Mouse (Mus musculus) stomach, embryonic 15.5 days (tissue): ENCODE data around the gene Kcnd3. TPM values are rescaled to one million over a fixed set of nuclear protein-coding genes. Genes with fewer than 3 reads are reported as not detected.

Experiments
- ATAC-seq: fragments of 200-750 bp; cut with Nextera tagmentation; 2 replicates; pipeline ENCODE4 v1.8.0; 2017; ENCODE audit warnings: low read depth, moderate number of reproducible peaks, moderate TSS enrichment; ENCODE audit not compliant: insufficient read depth, low FRiP score
- H3K27ac ChIP-seq: fragments of 300-500 bp; sonication (generic); 2 replicates; pipeline ENCODE4 v1.5.1; 2015; ENCODE audit warnings: mild to moderate bottlenecking, inconsistent platforms
- H3K27me3 ChIP-seq: fragments of 300-500 bp; sonication (generic); replicated peaks from 2 replicates; pipeline ENCODE4 v1.6.1; 2015; ENCODE audit warnings: inconsistent platforms
- H3K36me3 ChIP-seq: fragments of 300-500 bp; sonication (generic); 2 replicates; pipeline ENCODE4 v1.6.1; 2015; ENCODE audit warnings: inconsistent platforms
- H3K4me1 ChIP-seq: fragments of 300-500 bp; sonication (generic); 2 replicates; pipeline ENCODE4 v1.6.1; 2015; ENCODE audit warnings: inconsistent platforms
- H3K4me2 ChIP-seq: fragments of 300-500 bp; sonication (generic); 2 replicates; pipeline ENCODE4 v1.6.1; 2015; ENCODE audit warnings: mild to moderate bottlenecking, inconsistent platforms
- H3K4me3 ChIP-seq: fragments of 300-500 bp; sonication (generic); replicated peaks from 2 replicates; pipeline ENCODE4 v1.5.1; 2015; ENCODE audit warnings: inconsistent platforms
- H3K9ac ChIP-seq: fragments of 300-500 bp; sonication (generic); 2 replicates; pipeline ENCODE4 v1.6.1; 2015; ENCODE audit warnings: inconsistent platforms
- H3K9me3 ChIP-seq: fragments of 300-500 bp; sonication (generic); 2 replicates; pipeline ENCODE4 v1.6.1; 2016; ENCODE audit warnings: inconsistent platforms
- WGBS: fragments of 180-500 bp; shearing (Covaris S2); methylation state at CpG from one replicate; pipeline ENCODE4 v1.1.7; 2015; 5-methylcytosine and 5-hydroxymethylcytosine counted together
- polyA plus RNA-seq: library from polyadenylated mRNA; unstranded; fragments of >200 nt; fragmentation: Nextera tagmentation; extraction: Ambion mirVana; gene quantifications from 2 replicates; pipeline ENCODE4 v1.2.1, GENCODE M21; 2015

Gene Kcnd3
- polyA plus RNA-seq, 1 experiment from 2014 or later: 6.2 TPM

DNA sequence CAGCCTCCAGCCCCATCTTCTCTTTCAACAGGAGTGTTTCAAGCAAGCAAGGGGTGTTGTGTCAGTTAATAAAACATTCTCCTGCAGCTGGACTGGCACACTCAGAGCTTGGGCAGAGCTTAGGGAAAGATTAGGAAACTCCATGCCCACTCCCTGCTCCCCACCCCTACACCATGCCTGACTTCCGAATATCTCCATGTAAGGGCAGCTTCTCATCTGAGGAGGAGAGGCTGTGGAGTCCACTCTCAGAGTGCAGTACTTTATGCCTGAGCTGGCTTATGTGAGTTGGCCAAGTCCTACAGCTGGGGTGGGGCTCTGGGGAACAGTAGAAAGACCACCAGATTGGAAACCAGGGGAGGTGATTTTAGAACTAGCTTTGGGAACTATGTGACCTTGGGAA is 20.4 kb downstream of the Kcnd3 start:
- WGBS: 55% methylated on average over 1 of the region's 1 CpGs
- H3K36me3 ChIP-seq: no peaks in the 10 kb centered on the region
- H3K9ac ChIP-seq: no peak overlapping the region
- no peaks in the 10 kb centered on the region for H3K4me1 ChIP-seq
- H3K9me3 ChIP-seq: no peaks in the 10 kb centered on the region
- no peak overlapping the region for H3K27ac ChIP-seq
- no peak for ATAC-seq
- H3K4me3 ChIP-seq: no peak overlapping the region
- no peak overlapping the region for H3K4me2 ChIP-seq
- H3K27me3 ChIP-seq: no peaks in the 10 kb centered on the region

DNA sequence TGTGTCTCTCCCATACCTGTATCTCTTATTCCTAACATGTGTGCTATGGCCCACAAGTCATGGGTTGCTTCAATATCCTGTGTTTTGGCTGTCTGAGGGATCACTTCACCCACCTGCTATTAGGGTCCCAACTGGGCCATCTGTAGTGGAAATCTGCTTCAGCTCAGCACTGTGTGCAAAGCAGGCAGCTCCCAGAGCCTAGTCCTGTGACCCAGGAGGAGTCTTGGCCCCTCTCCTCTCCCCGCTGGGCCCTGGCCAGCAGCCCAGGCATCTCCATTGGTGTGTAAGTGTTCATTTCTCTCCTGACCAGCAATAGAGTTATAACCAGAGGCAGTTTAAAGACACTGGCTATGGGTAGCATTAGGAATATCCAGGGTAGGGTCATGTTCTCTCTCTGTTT is 24.3 kb downstream of the Kcnd3 start:
- Histone ChIP-seq H3K9ac (no peak overlapping the region), H3K4me2 (no peak overlapping the region), H3K4me3 (no peak overlapping the region), H3K27me3 (no peaks in the 10 kb centered on the region), H3K9me3 (no peaks in the 10 kb centered on the region), H3K36me3 (no peaks in the 10 kb centered on the region), H3K27ac (no peak overlapping the region), H3K4me1 (no peaks in the 10 kb centered on the region)
- 85% methylated on average over 1 of the region's 1 CpGs for WGBS
- no peak for ATAC-seq

DNA sequence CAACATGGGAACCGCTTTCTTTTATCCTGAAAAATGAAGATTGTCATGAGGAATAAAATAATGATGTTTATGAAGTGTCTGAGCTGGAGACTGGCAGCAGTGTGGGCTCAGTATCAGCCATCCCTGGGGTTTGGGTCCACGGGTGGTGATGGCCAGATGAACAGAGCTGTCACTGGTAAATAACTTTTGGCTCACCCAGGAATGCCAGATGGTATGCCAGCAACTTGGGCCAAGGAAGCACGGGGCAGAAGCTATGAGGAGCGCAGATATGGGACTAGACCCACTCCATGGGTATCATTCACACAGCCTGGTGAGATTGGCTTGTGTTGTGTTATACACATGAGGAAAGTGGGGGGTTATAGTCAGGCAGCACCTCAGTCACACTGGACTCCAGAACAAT is 26.7 kb downstream of the Kcnd3 start:
- Histone ChIP-seq H3K36me3 (no peaks in the 10 kb centered on the region), H3K4me1 (no peaks in the 10 kb centered on the region), H3K4me3 (no peak overlapping the region), H3K4me2 (no peak overlapping the region), H3K9ac (no peak overlapping the region), H3K27me3 (no peaks in the 10 kb centered on the region), H3K9me3 (no peaks in the 10 kb centered on the region), H3K27ac (no peak overlapping the region)
- whole genome bisulfite sequencing: 86% methylated on average over 4 of the region's 4 CpGs
- ATAC-seq: no peak

DNA sequence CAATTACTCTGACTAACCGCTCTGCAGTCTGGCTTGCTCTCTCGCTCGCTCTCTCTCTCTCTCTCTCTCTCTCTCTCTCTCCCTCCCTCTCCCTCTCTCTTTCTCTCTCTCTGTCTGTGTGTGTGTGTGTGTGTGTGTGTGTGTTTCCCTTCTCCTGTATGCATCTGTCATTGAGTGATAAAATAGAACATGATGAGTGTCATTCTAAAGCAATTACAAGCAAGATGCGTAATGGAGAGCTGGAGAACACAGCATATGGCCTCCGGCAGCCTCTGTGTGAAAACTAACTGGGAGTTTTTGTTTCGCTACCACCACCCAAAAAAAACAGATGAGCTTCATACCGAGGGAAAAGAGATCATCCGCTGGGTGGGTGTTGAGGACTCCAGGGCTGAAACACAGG is 29.3 kb downstream of the Kcnd3 start:
- no peaks in the 10 kb centered on the region for H3K9me3 ChIP-seq
- no peak overlapping the region for H3K4me3 ChIP-seq
- no peaks in the 10 kb centered on the region for H3K27me3 ChIP-seq
- no peak overlapping the region for H3K27ac ChIP-seq
- ATAC-seq: no peak
- no peaks in the 10 kb centered on the region for H3K4me1 ChIP-seq
- no peak overlapping the region for H3K9ac ChIP-seq
- WGBS: 72% methylated on average over 8 of the region's 8 CpGs
- no peak overlapping the region for H3K4me2 ChIP-seq
- H3K36me3 ChIP-seq: no peaks in the 10 kb centered on the region

DNA sequence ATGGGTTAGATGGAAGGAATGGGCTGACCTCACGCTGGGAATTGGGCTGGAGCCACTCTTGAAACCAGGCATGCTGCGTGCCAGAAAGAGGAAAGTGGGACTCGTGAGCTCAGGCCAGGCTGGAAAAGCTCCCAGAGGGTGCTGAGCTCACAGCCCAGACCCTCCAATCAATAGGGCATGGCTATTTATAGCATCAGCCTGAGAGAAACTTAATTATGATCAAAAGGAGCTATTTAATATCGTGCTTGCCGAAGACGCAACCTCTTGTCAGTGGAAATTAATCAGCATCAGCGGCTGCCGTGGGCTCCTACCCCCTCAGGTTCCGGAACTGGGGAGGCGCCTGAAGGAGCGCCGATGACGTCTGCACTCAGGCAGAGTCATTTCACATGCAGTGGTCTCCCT is 31.5 kb downstream of the Kcnd3 start:
- H3K9ac ChIP-seq: no peak overlapping the region
- no peaks in the 10 kb centered on the region for H3K4me1 ChIP-seq
- no peaks in the 10 kb centered on the region for H3K9me3 ChIP-seq
- WGBS: 68% methylated on average over 13 of the region's 13 CpGs
- no peaks in the 10 kb centered on the region for H3K27me3 ChIP-seq
- no peak overlapping the region for H3K4me3 ChIP-seq
- H3K36me3 ChIP-seq: no peaks in the 10 kb centered on the region
- ATAC-seq: no peak
- H3K27ac ChIP-seq: no peak overlapping the region
- no peak overlapping the region for H3K4me2 ChIP-seq

DNA sequence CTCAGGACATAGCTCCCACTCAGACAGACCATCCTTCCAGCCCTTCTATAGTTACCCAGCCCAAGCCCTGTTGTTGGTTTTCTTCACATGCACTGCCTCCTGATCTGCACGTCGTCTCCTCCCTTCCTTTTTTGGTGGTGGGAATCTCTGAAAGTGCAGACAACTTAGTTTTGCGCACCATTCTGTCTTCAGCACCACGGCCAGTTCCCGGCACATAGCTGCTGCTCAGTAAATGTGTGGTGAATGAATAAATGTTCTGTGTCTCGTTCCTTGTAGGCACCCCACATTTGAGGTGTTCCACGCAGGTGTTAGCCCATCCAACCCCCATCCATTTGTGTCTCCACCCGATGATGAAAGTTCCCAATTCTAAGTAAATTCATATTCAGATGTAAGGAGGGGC is 35.0 kb downstream of the Kcnd3 start:
- Histone ChIP-seq H3K9ac (no peak overlapping the region), H3K4me1 (no peaks in the 10 kb centered on the region), H3K27ac (no peak overlapping the region), H3K4me3 (no peak overlapping the region), H3K4me2 (no peak overlapping the region), H3K36me3 (no peaks in the 10 kb centered on the region), H3K9me3 (no peaks in the 10 kb centered on the region), H3K27me3 (no peaks in the 10 kb centered on the region)
- WGBS: 34% methylated on average over 8 of the region's 8 CpGs
- ATAC-seq: no peak

DNA sequence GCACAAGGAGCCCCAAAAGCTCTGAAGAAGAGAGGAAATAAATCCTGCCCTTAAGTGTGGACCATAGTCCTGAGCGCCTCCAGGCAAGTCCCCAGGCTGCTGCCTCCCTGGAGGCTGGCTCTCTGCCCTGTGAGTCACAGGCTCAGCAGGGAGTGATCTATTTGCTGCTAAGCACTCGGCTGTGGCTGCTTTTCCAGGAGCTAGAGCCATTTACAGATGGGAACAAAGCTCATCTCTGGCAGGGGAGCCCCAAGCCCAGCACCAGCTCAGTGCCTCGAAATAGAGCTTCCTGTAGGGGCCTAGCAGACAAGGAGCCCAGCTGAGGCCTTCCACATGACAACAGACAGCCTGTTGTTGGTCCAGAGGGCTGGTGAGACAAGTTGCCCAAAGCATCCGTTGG is 37.5 kb downstream of the Kcnd3 start:
- ATAC-seq: no peak
- no peak overlapping the region for H3K4me2 ChIP-seq
- no peaks in the 10 kb centered on the region for H3K4me1 ChIP-seq
- no peaks in the 10 kb centered on the region for H3K9me3 ChIP-seq
- no peak overlapping the region for H3K9ac ChIP-seq
- no peaks in the 10 kb centered on the region for H3K27me3 ChIP-seq
- no peak overlapping the region for H3K27ac ChIP-seq
- H3K36me3 ChIP-seq: no peaks in the 10 kb centered on the region
- 23% methylated on average over 4 of the region's 4 CpGs for WGBS
- no peak overlapping the region for H3K4me3 ChIP-seq

DNA sequence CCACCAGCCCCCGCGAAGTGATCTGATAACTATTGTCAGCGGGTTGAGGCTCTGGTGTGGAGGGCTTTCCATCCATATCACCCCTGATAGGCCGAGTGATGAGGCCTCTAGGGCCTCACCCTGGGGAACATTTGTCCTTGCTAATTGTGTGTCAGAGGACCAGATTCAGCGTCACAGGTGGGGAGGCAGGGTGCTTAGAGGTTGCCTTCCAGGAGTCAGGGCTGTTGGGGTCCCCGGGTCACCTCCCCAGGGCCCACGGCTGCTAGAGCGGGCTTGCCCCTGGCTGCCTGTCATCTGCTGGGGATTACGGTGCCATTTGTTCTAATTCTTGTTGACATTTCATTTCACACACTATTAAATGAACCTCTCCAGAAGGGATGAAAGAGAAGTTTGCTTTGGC is 42.8 kb downstream of the Kcnd3 start:
- no peak for ATAC-seq
- Histone ChIP-seq H3K9ac (no peak overlapping the region), H3K27me3 (no peaks in the 10 kb centered on the region), H3K36me3 (no peaks in the 10 kb centered on the region), H3K4me1 (no peaks in the 10 kb centered on the region), H3K4me3 (no peak overlapping the region), H3K27ac (no peak overlapping the region), H3K4me2 (no peak overlapping the region), H3K9me3 (no peaks in the 10 kb centered on the region)
- 37% methylated on average over 9 of the region's 9 CpGs for WGBS

DNA sequence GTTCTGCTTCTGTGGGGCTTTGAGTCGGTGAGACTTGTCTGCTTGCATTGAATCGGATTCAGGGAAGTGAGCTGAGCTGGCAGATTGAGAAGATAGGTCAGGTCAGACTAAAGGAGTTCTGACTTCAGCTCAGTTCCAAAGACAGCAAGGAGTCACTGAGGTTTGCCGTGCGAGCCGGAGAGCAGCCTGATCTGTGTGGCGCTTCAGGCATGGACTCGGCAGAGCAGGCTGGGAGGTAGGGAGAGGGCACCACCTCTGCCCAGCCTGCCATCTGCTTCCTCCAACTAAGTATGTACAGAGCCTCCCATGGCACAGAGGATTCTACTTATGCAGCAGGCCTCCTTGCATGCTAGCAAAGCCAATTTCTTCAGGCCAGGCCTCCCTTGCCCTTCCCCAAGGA is 44.1 kb downstream of the Kcnd3 start:
- H3K9ac ChIP-seq: no peak overlapping the region
- H3K27me3 ChIP-seq: no peaks in the 10 kb centered on the region
- H3K4me2 ChIP-seq: no peak overlapping the region
- WGBS: 81% methylated on average over 7 of the region's 7 CpGs
- no peaks in the 10 kb centered on the region for H3K4me1 ChIP-seq
- no peaks in the 10 kb centered on the region for H3K36me3 ChIP-seq
- H3K9me3 ChIP-seq: no peaks in the 10 kb centered on the region
- H3K27ac ChIP-seq: no peak overlapping the region
- H3K4me3 ChIP-seq: no peak overlapping the region
- ATAC-seq: no peak

DNA sequence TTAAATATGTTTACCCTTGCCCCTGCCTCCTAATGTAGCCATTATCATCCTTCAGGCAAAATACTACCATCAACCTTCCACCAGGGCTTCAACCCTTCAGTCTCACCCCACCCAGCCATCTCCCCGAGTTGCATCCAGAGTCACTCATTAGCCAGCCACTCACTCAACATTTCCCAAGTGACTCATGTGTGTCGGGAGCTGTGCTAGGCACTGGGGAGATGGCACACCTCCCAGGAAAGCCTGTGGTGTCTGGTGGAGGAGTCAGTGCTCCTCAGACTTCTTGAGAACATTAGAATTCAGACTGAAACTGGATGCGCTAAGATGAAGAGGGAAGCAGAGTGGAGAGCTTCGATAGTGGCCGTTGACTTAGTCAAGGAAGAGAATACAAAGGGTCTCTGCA is 44.8 kb downstream of the Kcnd3 start:
- WGBS: 88% methylated on average over 5 of the region's 5 CpGs
- H3K27me3 ChIP-seq: no peaks in the 10 kb centered on the region
- no peak for ATAC-seq
- no peak overlapping the region for H3K4me3 ChIP-seq
- no peaks in the 10 kb centered on the region for H3K9me3 ChIP-seq
- H3K27ac ChIP-seq: no peak overlapping the region
- H3K36me3 ChIP-seq: no peaks in the 10 kb centered on the region
- H3K9ac ChIP-seq: no peak overlapping the region
- H3K4me2 ChIP-seq: no peak overlapping the region
- no peaks in the 10 kb centered on the region for H3K4me1 ChIP-seq

DNA sequence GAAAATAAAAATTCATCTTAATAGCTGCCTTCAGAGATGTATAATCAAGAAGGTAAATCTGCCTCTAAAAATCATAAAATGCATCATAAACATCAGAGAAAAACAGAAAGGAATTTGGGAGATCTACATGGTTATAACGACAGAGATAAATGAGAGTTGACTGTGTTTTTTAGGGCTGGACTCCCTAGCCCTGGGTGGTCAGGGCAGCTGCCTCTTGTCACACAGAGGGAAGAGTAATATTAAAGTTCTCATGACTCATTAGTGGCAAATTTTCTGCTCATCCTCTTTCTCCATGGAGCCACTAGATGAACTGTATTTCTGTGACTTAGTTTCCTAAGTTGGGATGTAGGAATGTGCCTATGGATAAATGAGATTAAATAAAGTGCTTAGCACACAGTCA is 48.9 kb downstream of the Kcnd3 start:
- H3K4me3 ChIP-seq: no peak overlapping the region
- no peak overlapping the region for H3K27ac ChIP-seq
- no peak for ATAC-seq
- no peaks in the 10 kb centered on the region for H3K36me3 ChIP-seq
- H3K4me1 ChIP-seq: no peaks in the 10 kb centered on the region
- no peaks in the 10 kb centered on the region for H3K27me3 ChIP-seq
- WGBS: 74% methylated on average over 1 of the region's 1 CpGs
- no peak overlapping the region for H3K9ac ChIP-seq
- no peak overlapping the region for H3K4me2 ChIP-seq
- no peaks in the 10 kb centered on the region for H3K9me3 ChIP-seq

DNA sequence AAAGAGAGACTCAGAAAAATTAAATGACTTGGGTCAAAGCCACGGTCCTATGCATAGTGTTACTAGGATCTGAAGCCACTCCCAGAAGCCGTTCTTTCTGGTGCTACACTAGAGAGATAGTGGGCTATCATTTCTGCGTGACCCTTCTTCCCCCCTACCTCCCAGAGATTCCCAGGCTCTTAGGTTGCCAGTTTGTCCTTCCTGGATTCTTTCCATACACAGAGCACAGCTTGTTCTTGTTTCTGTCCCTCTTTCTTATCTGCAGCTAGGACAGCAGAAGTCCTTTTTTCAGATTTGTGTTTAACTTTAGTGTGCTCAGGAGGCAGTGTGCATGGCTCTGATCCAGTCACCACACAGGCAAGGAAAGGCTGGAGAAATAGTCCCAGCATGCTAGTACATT is 52.1 kb downstream of the Kcnd3 start:
- ATAC-seq: no peak
- no peaks in the 10 kb centered on the region for H3K36me3 ChIP-seq
- no peaks in the 10 kb centered on the region for H3K4me1 ChIP-seq
- H3K9ac ChIP-seq: no peak overlapping the region
- no peak overlapping the region for H3K4me2 ChIP-seq
- no peaks in the 10 kb centered on the region for H3K9me3 ChIP-seq
- H3K27ac ChIP-seq: no peak overlapping the region
- WGBS: 70% methylated on average over 3 of the region's 3 CpGs
- no peak overlapping the region for H3K4me3 ChIP-seq
- no peaks in the 10 kb centered on the region for H3K27me3 ChIP-seq

DNA sequence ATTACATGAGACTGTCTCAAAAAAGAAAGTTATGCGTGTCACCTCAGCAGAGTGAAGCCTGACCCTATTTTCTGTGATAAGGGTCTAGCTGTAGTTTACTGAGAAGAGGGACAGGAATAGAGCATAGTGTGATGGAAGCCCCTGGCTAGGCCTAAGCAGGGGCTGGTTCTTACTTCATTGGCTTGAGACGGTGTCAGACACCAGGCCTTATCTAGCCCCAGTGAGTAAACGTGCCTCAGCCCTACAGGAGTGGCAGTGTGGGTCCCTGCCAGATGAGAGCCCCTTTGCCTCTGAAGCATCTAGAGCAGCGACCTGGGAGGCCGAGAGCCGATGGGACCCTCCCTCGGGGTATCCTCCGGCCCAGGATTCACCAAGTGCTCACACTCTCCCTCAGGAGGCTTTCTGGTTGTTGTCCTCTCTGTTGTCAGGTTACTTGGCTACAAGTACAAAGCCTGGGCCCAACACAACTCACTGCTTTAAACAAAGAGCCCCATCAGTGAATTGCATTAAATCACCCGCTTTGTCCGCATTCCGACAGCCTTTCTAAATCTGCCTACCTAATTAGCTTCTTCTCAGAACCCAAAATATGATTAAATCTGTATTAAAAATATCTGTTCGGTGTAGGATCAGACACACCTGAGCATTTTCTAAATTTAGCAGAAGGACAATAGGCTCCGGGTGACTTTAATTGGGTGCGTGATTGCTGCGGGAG is 53.2 kb downstream of the Kcnd3 start:
- H3K27me3 ChIP-seq: no peaks in the 10 kb centered on the region
- H3K4me3 ChIP-seq: no peak overlapping the region
- H3K27ac ChIP-seq: no peak overlapping the region
- H3K4me1 ChIP-seq: no peaks in the 10 kb centered on the region
- H3K9me3 ChIP-seq: no peaks in the 10 kb centered on the region
- H3K9ac ChIP-seq: no peak overlapping the region
- H3K36me3 ChIP-seq: no peaks in the 10 kb centered on the region
- H3K4me2 ChIP-seq: no peak overlapping the region
- 74% methylated on average over 15 of the region's 15 CpGs for WGBS
- ATAC-seq: no peak
